ENCODE assay signal across 15 mouse cellular contexts in the genomic region with DNA sequence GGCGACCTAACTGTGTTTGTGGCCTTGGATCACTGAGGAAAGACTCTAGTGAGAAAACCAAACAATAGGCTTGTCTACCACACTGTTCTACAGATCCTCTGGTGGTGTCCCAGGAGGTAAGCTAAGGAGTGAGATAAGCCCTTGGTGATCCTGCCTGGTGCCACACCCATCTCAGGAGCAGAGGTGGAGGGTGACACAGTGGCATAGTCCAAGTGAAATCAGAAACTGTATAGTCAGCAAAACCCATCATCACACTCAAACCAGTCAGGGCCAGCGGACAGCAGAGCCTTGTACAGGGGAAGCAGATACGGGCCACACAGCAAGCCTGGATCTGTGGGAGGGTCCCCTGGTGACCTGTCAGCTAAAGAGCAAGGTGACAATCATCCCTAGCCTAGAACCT.
"Had no signal": no experiment of that assay in that cellular context is flagged by ENCODE, and none has a peak within 500 bp of the region (broad histone marks: within the 10 kb centered on the region; RNA-seq: fewer than 3 reads in every experiment).

No protein-coding gene starts in this region.

- H3K4me1 ChIP-seq: liver, embryonic 13.5 days; midbrain, embryonic 15.5 days had no signal

- H3K9me3 ChIP-seq: liver, embryonic 13.5 days; midbrain, embryonic 15.5 days; neural tube, embryonic 12.5 days; neural tube, embryonic 15.5 days had no signal

- H3K9ac ChIP-seq: liver, embryonic 13.5 days; midbrain, embryonic 15.5 days; neural tube, embryonic 12.5 days; neural tube, embryonic 15.5 days had no signal

- H3K36me3 ChIP-seq: liver, embryonic 13.5 days; midbrain, embryonic 15.5 days; neural tube, embryonic 12.5 days; neural tube, embryonic 15.5 days had no signal

- DNase-seq: kidney, adult 18-20 months; kidney, postnatal 14 days; liver, embryonic 13.5 days; lung, adult 2 months; lung, postnatal 14 days; lung, postnatal 4 days; right cerebral cortex, adult 18-20 months; right cerebral cortex, postnatal 14 days; thymus, adult 18-20 months; thymus, postnatal 36 days had no signal

- H3K4me3 ChIP-seq: liver, embryonic 13.5 days; midbrain, embryonic 15.5 days; neural tube, embryonic 12.5 days; neural tube, embryonic 15.5 days had no signal

- H3K27me3 ChIP-seq: neural tube, embryonic 12.5 days had no signal

- H3K4me2 ChIP-seq: liver, embryonic 13.5 days; midbrain, embryonic 11.5 days; midbrain, embryonic 15.5 days; neural tube, embryonic 12.5 days; neural tube, embryonic 15.5 days had no signal

- H3K27ac ChIP-seq: liver, embryonic 13.5 days; midbrain, embryonic 15.5 days; neural tube, embryonic 12.5 days; neural tube, embryonic 15.5 days had no signal

- ATAC-seq: inflammation-experienced regulatory T-cells, adult 6 months; midbrain, embryonic 15.5 days had no signal
